Mouse (Mus musculus) forebrain, embryonic 10.5 days (tissue): Measurements from ENCODE around the gene Tmem121b. TPM values are rescaled to one million over a fixed set of nuclear protein-coding genes. Genes with fewer than 3 reads are reported as not detected.

Experiments
- DNase-seq: peaks from one replicate; pipeline ENCODE4 v3.0.0-alpha.2; 2017; ENCODE audit warnings: low spot score; ENCODE audit errors: extremely low spot score
- H3K27ac ChIP-seq: fragments of 300-500 bp; sonication (generic); 2 replicates; pipeline ENCODE4 v1.5.1; 2016; ENCODE audit warnings: mild to moderate bottlenecking
- H3K27me3 ChIP-seq: fragments of 300-500 bp; sonication (generic); 2 replicates; pipeline ENCODE4 v1.6.1; 2016; ENCODE audit warnings: mild to moderate bottlenecking; ENCODE audit not compliant: poor library complexity, severe bottlenecking
- H3K36me3 ChIP-seq: fragments of 300-500 bp; sonication (generic); replicated peaks from 2 replicates; pipeline ENCODE4 v1.6.1; 2016; ENCODE audit warnings: mild to moderate bottlenecking, moderate library complexity
- H3K4me1 ChIP-seq: fragments of 300-500 bp; sonication (generic); 2 replicates; pipeline ENCODE4 v1.6.1; 2016
- H3K4me3 ChIP-seq: fragments of 300-500 bp; sonication (generic); 2 replicates; pipeline ENCODE4 v1.5.1; 2016; ENCODE audit warnings: mild to moderate bottlenecking, moderate library complexity
- H3K9me3 ChIP-seq: fragments of 300-500 bp; sonication (generic); 2 replicates; pipeline ENCODE4 v1.6.1; 2016; ENCODE audit warnings: mild to moderate bottlenecking, moderate library complexity
- WGBS: fragments of 180-500 bp; shearing (Covaris S2); methylation state at CpG from one replicate; pipeline ENCODE4 v1.1.7; 2016; 5-methylcytosine and 5-hydroxymethylcytosine counted together
- polyA plus RNA-seq: library from polyadenylated mRNA; unstranded; fragments of >200 nt; fragmentation: Nextera tagmentation; extraction: Ambion mirVana; gene quantifications from 2 replicates; pipeline ENCODE4 v1.2.1, GENCODE M21; 2016

Gene Tmem121b
- 0.27 and 0.47 TPM in 2 replicates for polyA plus RNA-seq

DNA sequence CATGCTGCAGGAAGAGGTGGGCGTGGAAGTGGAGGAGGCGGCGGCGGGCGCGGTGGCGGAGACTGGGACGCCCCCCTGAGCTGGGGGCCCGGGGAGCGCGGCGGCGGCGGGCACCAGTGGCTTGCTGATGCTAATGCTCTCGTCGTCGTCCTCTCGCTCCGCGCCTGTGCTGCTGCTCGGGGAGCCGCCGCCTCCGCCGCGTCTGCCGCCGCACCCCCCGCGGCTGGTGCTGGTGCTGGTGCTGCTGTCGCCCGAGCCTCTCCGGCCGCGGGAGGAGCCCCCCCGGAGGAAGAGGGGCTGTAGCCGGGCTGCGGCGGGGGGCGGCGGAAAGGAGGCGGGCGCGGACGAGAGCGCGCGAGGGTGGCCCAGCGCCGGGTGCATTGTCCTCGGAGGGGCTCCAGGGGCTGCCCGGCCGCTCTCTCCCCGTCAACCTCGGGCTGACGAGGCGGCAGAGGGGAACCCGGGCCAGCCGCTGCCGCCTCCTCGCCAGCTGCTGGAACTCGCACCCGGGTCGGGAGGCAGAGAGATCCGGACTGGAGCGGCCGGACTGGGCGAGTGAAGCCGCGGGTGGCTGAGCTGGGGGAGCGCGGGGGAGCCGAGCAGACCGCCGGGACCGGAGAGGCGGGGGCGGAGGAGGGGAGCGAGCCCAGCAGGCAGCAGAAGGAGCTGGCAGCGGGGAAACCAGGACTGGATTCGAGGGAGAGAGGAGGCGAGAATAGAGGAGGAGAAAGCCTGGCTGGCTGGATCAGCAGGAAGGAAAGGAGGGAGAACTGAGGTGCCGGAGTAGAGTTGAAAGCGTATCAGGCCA is at the start of gene Tmem121b:
Tmem121b (minus strand) TSS at position 434 of the 808 bp plus-strand sequence.
- 1% methylated on average over 83 of the region's 84 CpGs for WGBS
- Histone ChIP-seq H3K4me1 (peaks cover 45% of the 10 kb centered on the region), H3K9me3 (no peaks in the 10 kb centered on the region), H3K4me3 (peak within 1 kb of the TSS; percentile 76), H3K27me3 (peaks cover 59% of the 10 kb centered on the region), H3K36me3 (no peaks in the 10 kb centered on the region), H3K27ac (peak within 1 kb of the TSS; percentile 88)
- DNase-seq = peak; percentile 84

DNA sequence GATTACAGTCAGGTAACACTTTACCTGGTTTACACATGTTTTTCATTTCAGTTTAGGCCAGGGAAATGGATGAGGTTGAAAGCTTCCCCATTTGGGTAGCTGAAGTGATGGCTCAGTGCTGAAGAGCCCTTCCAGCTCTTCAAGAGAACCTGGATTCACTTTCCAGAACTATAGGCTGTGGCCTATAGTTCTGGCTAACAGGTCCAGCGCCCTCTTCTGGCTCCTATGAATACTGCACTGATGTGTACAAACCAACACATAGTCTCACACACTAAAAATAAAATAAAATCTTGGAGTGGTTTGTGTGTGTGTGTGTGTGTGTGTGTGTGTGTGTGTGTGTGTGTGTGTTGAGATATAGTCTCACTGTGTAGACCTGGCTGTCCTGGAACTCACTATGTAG is 48.5 kb upstream of the Tmem121b start:
- Histone ChIP-seq H3K36me3 (no peaks in the 10 kb centered on the region), H3K27me3 (no peaks in the 10 kb centered on the region), H3K4me3 (no peak overlapping the region), H3K9me3 (no peaks in the 10 kb centered on the region), H3K4me1 (peaks cover 21% of the 10 kb centered on the region), H3K27ac (no peak overlapping the region)
- WGBS = 8% methylated on average over 1 of the region's 1 CpGs
- no peak for DNase-seq

DNA sequence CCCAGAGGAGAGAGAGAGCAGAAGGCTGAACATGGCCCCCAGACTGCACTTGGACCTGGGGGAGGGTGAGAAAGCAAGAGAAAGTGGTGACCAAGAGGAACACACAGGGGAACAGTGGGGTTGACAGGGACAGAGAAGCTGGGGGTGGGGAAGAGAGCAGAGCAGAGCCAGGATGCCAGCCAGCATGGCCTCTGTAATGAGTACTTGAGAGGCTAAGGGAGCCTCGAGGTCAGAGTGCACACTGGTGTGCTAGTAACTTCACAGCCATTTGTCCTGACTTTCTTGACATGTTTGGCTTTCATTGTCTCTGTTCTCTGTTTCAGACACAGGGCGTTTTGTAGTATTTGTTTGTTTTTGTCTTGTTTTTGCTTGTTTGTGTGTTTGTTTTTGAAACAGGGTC is 47.8 kb upstream of the Tmem121b start:
- WGBS = 72% methylated on average over 2 of the region's 2 CpGs
- no peak overlapping the region for H3K4me3 ChIP-seq
- DNase-seq = no peak

DNA sequence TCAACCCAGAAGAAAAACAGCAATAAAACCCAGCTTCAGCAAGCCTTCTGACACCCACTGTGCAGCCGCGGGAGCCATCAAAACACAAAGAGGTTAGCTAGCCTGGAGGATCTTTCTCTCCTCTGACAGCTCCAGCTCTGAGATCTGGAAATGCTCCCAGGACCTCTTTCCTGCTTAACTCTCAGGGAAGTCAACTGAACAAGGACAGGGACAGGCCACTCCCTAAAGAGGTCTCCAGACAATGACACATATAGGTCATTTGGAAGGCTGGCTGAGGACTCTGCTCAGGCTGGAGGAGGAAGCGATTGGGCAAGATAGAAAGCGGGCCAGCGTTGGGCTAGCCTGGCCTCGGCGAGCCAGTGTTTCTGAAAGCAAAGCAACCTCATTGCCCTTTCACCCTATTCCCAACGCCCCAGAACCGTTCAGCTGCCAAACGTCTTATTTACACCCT is 46.2 kb upstream of the Tmem121b start:
- 53% methylated on average over 10 of the region's 10 CpGs for WGBS
- Histone ChIP-seq H3K36me3 (no peaks in the 10 kb centered on the region), H3K4me1 (peaks cover 21% of the 10 kb centered on the region), H3K9me3 (no peaks in the 10 kb centered on the region), H3K27ac (peak overlapping the region; percentile 85), H3K27me3 (no peaks in the 10 kb centered on the region), H3K4me3 (peak overlapping the region; percentile 43)
- no peak for DNase-seq

More for the DNA sequence above, 47.8 kb upstream of the Tmem121b start:
- Histone ChIP-seq H3K36me3 (no peaks in the 10 kb centered on the region), H3K9me3 (no peaks in the 10 kb centered on the region), H3K27me3 (no peaks in the 10 kb centered on the region), H3K4me1 (peaks cover 21% of the 10 kb centered on the region), H3K27ac (no peak overlapping the region)

GRCm38 (mm10) chr6:120539132-120539759 is 45.6 kb upstream of the Tmem121b start:
- 2% methylated on average over 16 of the region's 16 CpGs for WGBS
- Histone ChIP-seq H3K4me1 (peaks cover 21% of the 10 kb centered on the region), H3K9me3 (no peaks in the 10 kb centered on the region), H3K36me3 (no peaks in the 10 kb centered on the region), H3K27me3 (no peaks in the 10 kb centered on the region), H3K4me3 (peak overlapping the region; percentile 43), H3K27ac (peak overlapping the region; percentile 85)
- peak; percentile 92 for DNase-seq

GRCm38 (mm10) chr6:120536337-120536736 is 42.7 kb upstream of the Tmem121b start:
- no peak for DNase-seq
- H3K4me3 ChIP-seq = no peak overlapping the region
- no peak overlapping the region for H3K27ac ChIP-seq
- WGBS = 84% methylated on average over 2 of the region's 2 CpGs
- H3K9me3 ChIP-seq = no peaks in the 10 kb centered on the region
- no peaks in the 10 kb centered on the region for H3K36me3 ChIP-seq
- peaks cover 24% of the 10 kb centered on the region for H3K4me1 ChIP-seq
- H3K27me3 ChIP-seq = 0 out of 2 replicates have a peak, but pooled peaks cover 5% of the 10 kb centered on the region

- WGBS = 83% methylated on average over 1 of the region's 1 CpGs
These were observed 39.0 kb upstream of the Tmem121b start for GRCm38 (mm10) chr6:120532594-120532993.

DNA sequence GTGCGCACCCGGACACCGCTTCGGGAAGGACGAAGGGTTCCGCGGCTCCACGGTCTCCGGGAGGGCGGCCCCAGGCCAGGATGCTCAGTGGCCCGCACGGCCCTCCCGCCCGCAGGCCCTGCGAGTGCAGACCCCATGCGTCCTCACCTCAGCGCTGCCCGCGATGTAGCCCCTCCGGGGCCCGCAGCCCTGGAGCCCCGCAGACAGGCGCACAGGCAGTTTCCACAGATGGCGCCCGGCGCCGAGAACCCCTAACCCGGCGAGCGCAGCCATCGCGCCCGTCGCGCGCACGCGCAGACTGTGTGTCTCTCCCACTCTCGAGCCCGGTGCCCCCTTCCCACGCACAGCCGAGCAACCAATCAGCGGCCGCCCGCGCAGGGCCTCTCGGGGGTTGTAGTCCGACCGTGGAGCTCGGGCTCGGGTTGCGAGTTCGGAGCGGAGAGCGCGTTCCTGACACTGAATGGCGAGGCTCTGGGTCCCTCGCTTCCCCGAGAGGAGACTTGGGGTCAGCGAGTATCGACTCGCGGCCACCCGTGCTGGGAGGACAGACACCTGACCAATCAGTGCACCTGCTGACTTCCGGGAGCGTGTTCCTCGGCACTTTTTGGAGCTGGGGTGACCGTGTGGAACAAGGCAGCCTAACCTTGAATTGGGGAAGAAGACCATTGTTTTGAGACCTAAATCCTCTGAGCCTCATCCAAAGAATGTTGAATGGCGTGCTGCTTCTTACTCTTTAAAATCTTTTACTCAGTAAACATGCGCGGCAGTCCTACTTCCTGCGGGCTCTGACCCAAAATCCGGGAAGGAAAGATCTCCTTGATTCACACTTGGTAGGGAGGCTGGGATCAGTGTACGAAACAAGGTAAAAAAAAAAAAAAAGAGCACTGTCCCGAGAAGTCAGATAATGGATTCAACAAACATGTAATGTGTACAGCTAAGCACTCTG is 37.7 kb upstream of the Tmem121b start, which contains the start of gene Hdhd5:
Hdhd5 (minus strand) TSS at position 300 of the 946 bp plus-strand sequence.
- peak; percentile 95 for DNase-seq
- H3K36me3 ChIP-seq = peaks cover 14% of the 10 kb centered on the region
- H3K27ac ChIP-seq = peak within 1 kb of the TSS; percentile 94
- peaks cover 36% of the 10 kb centered on the region for H3K4me1 ChIP-seq
- H3K4me3 ChIP-seq = peak within 1 kb of the TSS; percentile 84
- H3K27me3 ChIP-seq = 0 out of 2 replicates have a peak, but pooled peaks cover 5% of the 10 kb centered on the region
- under 1% methylated on average over 75 of the region's 75 CpGs for WGBS
- no peaks in the 10 kb centered on the region for H3K9me3 ChIP-seq

More at GRCm38 (mm10) chr6:120532594-120532993, 39.0 kb upstream of the Tmem121b start:
- peak overlapping the region; percentile 84; the same call in 1 of the 2 replicates for H3K4me3 ChIP-seq
- H3K27me3 ChIP-seq = 0 out of 2 replicates have a peak, but pooled peaks cover 5% of the 10 kb centered on the region
- peaks cover 36% of the 10 kb centered on the region for H3K4me1 ChIP-seq
- H3K27ac ChIP-seq = no peak overlapping the region
- H3K9me3 ChIP-seq = no peaks in the 10 kb centered on the region
- DNase-seq = no peak
- peaks cover 7% of the 10 kb centered on the region for H3K36me3 ChIP-seq

- 94% methylated on average over 4 of the region's 4 CpGs for WGBS
- DNase-seq = no peak
- Histone ChIP-seq H3K9me3 (no peaks in the 10 kb centered on the region), H3K27ac (no peak overlapping the region), H3K27me3 (0 out of 2 replicates have a peak, but pooled peaks cover 5% of the 10 kb centered on the region), H3K4me3 (peak overlapping the region; percentile 84; the same call in 1 of the 2 replicates), H3K4me1 (peaks cover 36% of the 10 kb centered on the region), H3K36me3 (peaks cover 14% of the 10 kb centered on the region)
These were observed 35.5 kb upstream of the Tmem121b start for GRCm38 (mm10) chr6:120529123-120529522.

- H3K4me1 ChIP-seq = peaks cover 16% of the 10 kb centered on the region
- H3K27ac ChIP-seq = no peak overlapping the region
- H3K27me3 ChIP-seq = no peaks in the 10 kb centered on the region
- no peak overlapping the region for H3K4me3 ChIP-seq
- DNase-seq = no peak
- WGBS = 94% methylated on average over 5 of the region's 5 CpGs
- H3K36me3 ChIP-seq = peaks cover 51% of the 10 kb centered on the region
- H3K9me3 ChIP-seq = no peaks in the 10 kb centered on the region
These were observed 31.2 kb upstream of the Tmem121b start for GRCm38 (mm10) chr6:120524796-120525195.

- no peaks in the 10 kb centered on the region for H3K9me3 ChIP-seq
- H3K36me3 ChIP-seq = peaks cover 74% of the 10 kb centered on the region
- no peak overlapping the region for H3K27ac ChIP-seq
- WGBS = 86% methylated on average over 5 of the region's 5 CpGs
- H3K4me1 ChIP-seq = no peaks in the 10 kb centered on the region
- no peak overlapping the region for H3K4me3 ChIP-seq
- DNase-seq = no peak
- H3K27me3 ChIP-seq = no peaks in the 10 kb centered on the region
These were observed 26.0 kb upstream of the Tmem121b start for GRCm38 (mm10) chr6:120519647-120520046.

GRCm38 (mm10) chr6:120517311-120517710 is 23.7 kb upstream of the Tmem121b start:
- H3K36me3 ChIP-seq = peaks cover 85% of the 10 kb centered on the region
- no peak for DNase-seq
- no peaks in the 10 kb centered on the region for H3K4me1 ChIP-seq
- H3K9me3 ChIP-seq = no peaks in the 10 kb centered on the region
- H3K27ac ChIP-seq = no peak overlapping the region
- 89% methylated on average over 5 of the region's 5 CpGs for WGBS
- no peak overlapping the region for H3K4me3 ChIP-seq
- no peaks in the 10 kb centered on the region for H3K27me3 ChIP-seq
